Comparison of ENCODE assay signal across 8 mouse cellular contexts in the genomic region with DNA sequence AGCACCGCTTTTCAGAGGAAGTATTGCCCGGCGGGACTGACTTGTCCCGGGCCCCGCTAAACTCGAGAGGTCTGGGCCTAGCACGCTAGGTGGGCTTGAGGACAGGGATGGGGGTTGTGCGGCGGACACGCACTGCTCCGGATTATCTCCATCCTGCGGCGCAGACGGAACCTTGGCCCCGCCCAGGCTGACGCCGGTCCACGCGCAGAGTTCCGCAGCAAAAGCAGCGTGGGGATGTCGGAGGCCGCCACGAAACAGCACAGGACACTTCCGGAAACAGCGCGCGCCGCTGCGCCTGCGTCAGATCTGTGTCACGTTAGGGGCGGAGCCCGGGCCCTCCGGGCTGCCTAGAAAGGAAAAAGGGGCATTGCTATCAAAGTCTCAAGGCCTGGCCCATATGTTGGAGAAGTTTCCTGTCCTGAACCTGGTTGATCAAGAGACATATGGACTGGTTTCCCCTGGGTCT. TPM values are rescaled to one million over a fixed set of nuclear protein-coding genes. Genes with fewer than 3 reads are reported as not detected.
A peak's percentile ranks its signal among the peaks of the same experiment; 100 is the strongest.
DNase-seq lines count a peak whose midpoint lies in the region; ATAC-seq and TF ChIP-seq lines count a peak whose summit lies in the region.

A gene (minus strand): TSS at position 293 of the 466 bp plus-strand sequence.

- peaks cover 11% of the 10 kb centered on the region for H3K79me2 ChIP-seq in C2C12 (ENCODE audit: control insufficient read depth, insufficient read depth)

- H3K27me3 ChIP-seq in C2C12 (ENCODE audit: control insufficient read depth, insufficient read depth, insufficient read length): no peaks in the 10 kb centered on the region
- no peaks in the 10 kb centered on the region for H3K27me3 ChIP-seq in erythroblast, embryonic 14.5 days (ENCODE audit: control insufficient read depth)
- H3K27me3 ChIP-seq in heart, embryonic 12.5 days (replicated peaks): no peaks in the 10 kb centered on the region
- no peaks in the 10 kb centered on the region for H3K27me3 ChIP-seq in kidney, postnatal 0 days (ENCODE audit: insufficient read depth, low read length)
- H3K27me3 ChIP-seq in liver, embryonic 11.5 days (replicated peaks; ENCODE audit: control insufficient read depth, insufficient read depth, low read length): no peaks in the 10 kb centered on the region
- H3K27me3 ChIP-seq in stomach, embryonic 14.5 days (ENCODE audit: control insufficient read depth, insufficient read depth, low read length): no peaks in the 10 kb centered on the region

- DNase-seq in brain, embryonic 14.5 days (ENCODE audit: low read depth): peak; percentile 96
- peak; percentile 96 for DNase-seq in kidney, postnatal 0 days (ENCODE audit: low spot score)
- DNase-seq in liver, embryonic 11.5 days (ENCODE audit: low spot score): peak; percentile 87
- DNase-seq in naive thymus-derived CD4-positive, alpha-beta T cell, adult 2 months (ENCODE audit: low read depth): peak; percentile 97

- H3K4me3 ChIP-seq in C2C12 (ENCODE audit: insufficient read depth, poor library complexity, severe bottlenecking): peak within 1 kb of the TSS; percentile 45
- peak within 1 kb of the TSS; percentile 73 for H3K4me3 ChIP-seq in erythroblast, embryonic 14.5 days (replicated peaks)
- H3K4me3 ChIP-seq in heart, embryonic 12.5 days: peak within 1 kb of the TSS; percentile 89
- peak within 1 kb of the TSS; percentile 71 for H3K4me3 ChIP-seq in kidney, postnatal 0 days (replicated peaks; ENCODE audit: low read depth, low read length)
- H3K4me3 ChIP-seq in liver, embryonic 11.5 days (ENCODE audit: low read depth, low read length): peak within 1 kb of the TSS; percentile 76
- H3K4me3 ChIP-seq in stomach, embryonic 14.5 days (ENCODE audit: low read depth, low read length): peak within 1 kb of the TSS; percentile 61

- peak within 1 kb of the TSS; percentile 89 for H3ac ChIP-seq in C2C12 (ENCODE audit: control insufficient read depth, insufficient read length, low read depth)

- H3K9me3 ChIP-seq in erythroblast, embryonic 14.5 days (ENCODE audit: control insufficient read depth, low read length): no peaks in the 10 kb centered on the region
- no peaks in the 10 kb centered on the region for H3K9me3 ChIP-seq in heart, embryonic 12.5 days (replicated peaks)
- H3K9me3 ChIP-seq in kidney, postnatal 0 days (replicated peaks; ENCODE audit: low read length): no peaks in the 10 kb centered on the region
- no peaks in the 10 kb centered on the region for H3K9me3 ChIP-seq in liver, embryonic 11.5 days (ENCODE audit: control insufficient read depth, low read length)
- H3K9me3 ChIP-seq in stomach, embryonic 14.5 days (ENCODE audit: control insufficient read depth, low read depth, low read length): no peaks in the 10 kb centered on the region

- TF ChIP-seq CTCF in C2C12 (IDR thresholded peaks at IDR 0.05; ENCODE audit: control insufficient read depth, insufficient read depth, insufficient read length): no peak
- no peak for TF ChIP-seq CTCF in brain, embryonic 14.5 days (IDR thresholded peaks at IDR 0.05; ENCODE audit: borderline replicate concordance, extremely low read depth, insufficient read depth, insufficient read length)
- no peak for TF ChIP-seq CTCF in kidney, postnatal 0 days (IDR thresholded peaks at IDR 0.05; ENCODE audit: low read depth)

- ATAC-seq in heart, embryonic 12.5 days (ENCODE audit: insufficient number of reproducible peaks, low FRiP score): peak; percentile 90
- peak; percentile 84 for ATAC-seq in kidney, postnatal 0 days (replicated peaks; ENCODE audit: low FRiP score, low read depth)
- peak; percentile 81 for ATAC-seq in liver, embryonic 11.5 days (replicated peaks; ENCODE audit: low FRiP score)
- peak; percentile 86 for ATAC-seq in stomach, embryonic 14.5 days (ENCODE audit: insufficient number of reproducible peaks, insufficient read depth, low FRiP score, low read depth)

- peak within 1 kb of the TSS; percentile 78 for H3K4me2 ChIP-seq in heart, embryonic 12.5 days
- peak within 1 kb of the TSS; percentile 79 for H3K4me2 ChIP-seq in kidney, postnatal 0 days (ENCODE audit: low read length)
- H3K4me2 ChIP-seq in liver, embryonic 11.5 days: peak within 1 kb of the TSS; percentile 67
- peak within 1 kb of the TSS; percentile 94 for H3K4me2 ChIP-seq in stomach, embryonic 14.5 days (replicated peaks; ENCODE audit: low read depth, low read length)

- peaks cover 11% of the 10 kb centered on the region for H3K79me3 ChIP-seq in C2C12 (ENCODE audit: low read depth)

- peak within 1 kb of the TSS; percentile 89 for H3K9ac ChIP-seq in heart, embryonic 12.5 days
- H3K9ac ChIP-seq in kidney, postnatal 0 days (ENCODE audit: low read depth, low read length): peak within 1 kb of the TSS; percentile 83
- peak within 1 kb of the TSS; percentile 79 for H3K9ac ChIP-seq in liver, embryonic 11.5 days (ENCODE audit: low read depth, low read length)
- H3K9ac ChIP-seq in stomach, embryonic 14.5 days (replicated peaks; ENCODE audit: low read depth, low read length): peak within 1 kb of the TSS; percentile 73

- peak within 1 kb of the TSS; percentile 72 for H3K27ac ChIP-seq in heart, embryonic 12.5 days (ENCODE audit: poor library complexity, severe bottlenecking)
- H3K27ac ChIP-seq in kidney, postnatal 0 days: peak within 1 kb of the TSS; percentile 62
- H3K27ac ChIP-seq in liver, embryonic 11.5 days (ENCODE audit: low read depth, low read length): peak within 1 kb of the TSS; percentile 71
- H3K27ac ChIP-seq in stomach, embryonic 14.5 days (ENCODE audit: low read length): peak within 1 kb of the TSS; percentile 62

- peaks cover 56% of the 10 kb centered on the region for H3K4me1 ChIP-seq in erythroblast, embryonic 14.5 days (ENCODE audit: control insufficient read depth)
- peaks cover 16% of the 10 kb centered on the region for H3K4me1 ChIP-seq in heart, embryonic 12.5 days (replicated peaks)
- 0 out of 2 replicates have a peak, but pooled peaks cover 3% of the 10 kb centered on the region for H3K4me1 ChIP-seq in kidney, postnatal 0 days (replicated peaks; ENCODE audit: insufficient read depth, low read length)
- peaks cover 17% of the 10 kb centered on the region for H3K4me1 ChIP-seq in liver, embryonic 11.5 days (replicated peaks; ENCODE audit: control insufficient read depth, insufficient read depth, low read length)
- peaks cover 3% of the 10 kb centered on the region; the same call in 1 of the 2 replicates for H3K4me1 ChIP-seq in stomach, embryonic 14.5 days (ENCODE audit: control insufficient read depth, insufficient read depth, low read length)

- WGBS in heart, embryonic 12.5 days: under 1% methylated on average over 35 of the region's 35 CpGs
- 0% methylated on average over 35 of the region's 35 CpGs for WGBS in kidney, postnatal 0 days
- under 1% methylated on average over 35 of the region's 35 CpGs for WGBS in liver, embryonic 11.5 days
- WGBS in stomach, embryonic 14.5 days: under 1% methylated on average over 35 of the region's 35 CpGs

- peak; percentile 36; the same call in 1 of the 2 replicates for TF ChIP-seq POLR2A in brain, embryonic 14.5 days (IDR thresholded peaks at IDR 0.05; ENCODE audit: borderline replicate concordance, extremely low read depth, insufficient read depth, insufficient read length, poor library complexity, severe bottlenecking)

- peaks cover 15% of the 10 kb centered on the region for H3K36me3 ChIP-seq in C2C12 (ENCODE audit: control insufficient read depth, insufficient read depth)
- peaks cover 38% of the 10 kb centered on the region for H3K36me3 ChIP-seq in erythroblast, embryonic 14.5 days (ENCODE audit: control insufficient read depth)
- H3K36me3 ChIP-seq in heart, embryonic 12.5 days: peaks cover 19% of the 10 kb centered on the region
- peaks cover 18% of the 10 kb centered on the region; the same call in 1 of the 2 replicates for H3K36me3 ChIP-seq in kidney, postnatal 0 days (ENCODE audit: insufficient read depth, low read length)
- peaks cover 9% of the 10 kb centered on the region for H3K36me3 ChIP-seq in liver, embryonic 11.5 days (ENCODE audit: control insufficient read depth, insufficient read depth, low read length)
- H3K36me3 ChIP-seq in stomach, embryonic 14.5 days (ENCODE audit: control insufficient read depth, insufficient read depth, low read length): peaks cover 8% of the 10 kb centered on the region; the same call in 1 of the 2 replicates

TF ChIP-seq in C2C12, 6 proteins besides CTCF, POLR2A, EP300 and RAD21:
- TF ChIP-seq MYOG (IDR thresholded peaks at IDR 0.05; ENCODE audit: control insufficient read depth, extremely low read depth, insufficient read length) (no peak), USF1 (IDR thresholded peaks at IDR 0.05; ENCODE audit: low read depth) (no peak), MAX (IDR thresholded peaks at IDR 0.05) (peak; percentile 86), FOSL1 (IDR thresholded peaks at IDR 0.05; ENCODE audit: insufficient read depth, low read length, poor library complexity, severe bottlenecking) (no peak), CEBPB (IDR thresholded peaks at IDR 0.05; ENCODE audit: low read depth) (no peak), MYOD1 (IDR thresholded peaks at IDR 0.05; ENCODE audit: control insufficient read depth, insufficient read length, low read depth) (no peak)

RNA-seq across cellular contexts. Expression of the gene that starts here (rescaled TPM):
- 15.8 TPM for polyA plus RNA-seq in C2C12 (2012; fragmentation: generic; extraction: Trizol)
- 23.6 and 24.3 TPM in 2 replicates for polyA plus RNA-seq in brain, embryonic 14.5 days (2012; rRNA removed)
- 0.51 TPM in 2 replicates for polyA plus RNA-seq in erythroblast, embryonic 14.5 days (2012)
- 29.1 and 29.3 TPM in 2 replicates for polyA plus RNA-seq in heart, embryonic 12.5 days (2016; fragmentation: Nextera tagmentation; extraction: Ambion mirVana)
- polyA plus RNA-seq in kidney, postnatal 0 days (2015; fragmentation: Nextera tagmentation; extraction: Ambion mirVana): 39.9 and 42.8 TPM in 2 replicates
- 43.9 and 51.2 TPM in 2 replicates for polyA plus RNA-seq in liver, embryonic 11.5 days (2014; fragmentation: Nextera tagmentation; extraction: Ambion mirVana)
- 36.8 and 41.7 TPM in 2 replicates for polyA plus RNA-seq in stomach, embryonic 14.5 days (2014; fragmentation: Nextera tagmentation; extraction: Ambion mirVana)

Comparison
In these comparisons a context has a peak if more than half of its experiments do, and no peak if none do; other contexts are left out.
1. Peak in every context shown above with its lines: DNase-seq, ATAC-seq, H3K4me3 ChIP-seq and H3K27ac ChIP-seq.
2. RNA of the gene that starts here (polyA plus RNA-seq): 43.9 to 51.2 TPM in liver, embryonic 11.5 days, 39.9 to 42.8 TPM in kidney, postnatal 0 days, 36.8 to 41.7 TPM in stomach, embryonic 14.5 days, 29.1 to 29.3 TPM in heart, embryonic 12.5 days, 23.6 to 24.3 TPM in brain, embryonic 14.5 days and 15.8 TPM in C2C12 (single experiment); 0.51 TPM in erythroblast, embryonic 14.5 days; every median in the first group is over 10 times any median in the second.